Mouse (Mus musculus): ENCODE results near the gene Fsip1. TPM values are rescaled to one million over a fixed set of nuclear protein-coding genes. Genes with fewer than 3 reads are reported as not detected.

The Fsip1 gene
- total RNA-seq, 1 experiment from 2014 or later: 3.1 TPM

Other genes with a start within 250 kb of the Fsip1 start
- gene Thbs1, start 145.1 kb downstream of the Fsip1 start, total RNA-seq (2017): 38.7 and 40.7 TPM in 2 replicates
- gene Gpr176, start 116.5 kb upstream of the Fsip1 start, total RNA-seq (2017): 0.12 TPM in 2 replicates
- gene Eif2ak4, start 131.7 kb upstream of the Fsip1 start, total RNA-seq (2017): 31.9 and 32.7 TPM in 2 replicates
- 184 and 186 TPM in 2 replicates for gene Srp14, start 222.7 kb upstream of the Fsip1 start, total RNA-seq (2017)

Measured in neutrophil, adult 5-6 weeks (primary cell).